Mouse (Mus musculus): ENCODE results near the gene Isy1. TPM values are rescaled to one million over a fixed set of nuclear protein-coding genes. Genes with fewer than 3 reads are reported as not detected.

Isy1 gene
- polyA plus RNA-seq (2012; rRNA removed), result 39.2 and 51.5 TPM in 2 replicates
- 39.1 and 41.8 TPM in 2 replicates for polyA plus RNA-seq (2014; fragmentation: Nextera tagmentation; extraction: Ambion mirVana)

- peak; percentile 95 for ATAC-seq (ENCODE audit: low FRiP score, low read depth)
- H3K9ac ChIP-seq (ENCODE audit: low read depth, low read length, severe bottlenecking), result peak within 1 kb of the TSS; percentile 79
- 0 out of 2 replicates have a peak, but pooled peaks have one; percentile 56 for TF ChIP-seq POLR2A (IDR thresholded peaks at IDR 0.05; ENCODE audit: borderline replicate concordance, extremely low read depth, insufficient read depth, insufficient read length)
- 0 out of 2 replicates have a peak, but pooled peaks cover 4% of the 10 kb centered on the region for H3K4me1 ChIP-seq (ENCODE audit: control insufficient read depth, insufficient read depth, low read length)
- DNase-seq (ENCODE audit: low spot score), result peak; percentile 97
- peak within 1 kb of the TSS; percentile 67 for H3K4me3 ChIP-seq (replicated peaks; ENCODE audit: low read length)
- WGBS, result 1% methylated on average over 46 of the region's 46 CpGs
- H3K36me3 ChIP-seq (ENCODE audit: control insufficient read depth, insufficient read depth, low read length), result peaks cover 44% of the 10 kb centered on the region
- peak within 1 kb of the TSS; percentile 92 for H3K27ac ChIP-seq (replicated peaks; ENCODE audit: low read depth, low read length)
- H3K9me3 ChIP-seq (ENCODE audit: control insufficient read depth, low read length), result no peaks in the 10 kb centered on the region
- peak within 1 kb of the TSS; percentile 90 for H3K4me2 ChIP-seq (replicated peaks; ENCODE audit: low read depth, low read length, severe bottlenecking)
- no peaks in the 10 kb centered on the region for H3K27me3 ChIP-seq (ENCODE audit: control insufficient read depth, insufficient read depth, low read length)
These were observed at the start of gene Isy1 for GRCm38 (mm10) chr6:87838551-87839197. Isy1 (minus strand) TSS chr6:87838798.

GRCm38 (mm10) chr6:87887594-87888233, 49.1 kb upstream of the Isy1 start, which contains the start of gene Copg1:
Copg1 (plus strand) TSS chr6:87887814.
- peak; percentile 89; the same call in 1 of the 2 replicates for TF ChIP-seq POLR2A (IDR thresholded peaks at IDR 0.05; ENCODE audit: borderline replicate concordance, extremely low read depth, insufficient read depth, insufficient read length)
- H3K27me3 ChIP-seq (ENCODE audit: control insufficient read depth, insufficient read depth, low read length), result no peaks in the 10 kb centered on the region
- peaks cover 36% of the 10 kb centered on the region for H3K36me3 ChIP-seq (ENCODE audit: control insufficient read depth, insufficient read depth, low read length)
- ATAC-seq (ENCODE audit: low FRiP score, low read depth), result peak; percentile 95
- H3K9me3 ChIP-seq (ENCODE audit: control insufficient read depth, low read length), result no peaks in the 10 kb centered on the region
- 0 out of 2 replicates have a peak, but pooled peaks cover 3% of the 10 kb centered on the region for H3K4me1 ChIP-seq (ENCODE audit: control insufficient read depth, insufficient read depth, low read length)
- H3K4me2 ChIP-seq (replicated peaks; ENCODE audit: low read depth, low read length, severe bottlenecking), result peak within 1 kb of the TSS; percentile 56
- peak within 1 kb of the TSS; percentile 85 for H3K9ac ChIP-seq (ENCODE audit: low read depth, low read length, severe bottlenecking)
- H3K4me3 ChIP-seq (replicated peaks; ENCODE audit: low read length), result peak within 1 kb of the TSS; percentile 73
- H3K27ac ChIP-seq (replicated peaks; ENCODE audit: low read depth, low read length), result peak within 1 kb of the TSS; percentile 74
- peak; percentile 99 for DNase-seq (ENCODE audit: low spot score)
- WGBS, result under 1% methylated on average over 31 of the region's 31 CpGs

DNA sequence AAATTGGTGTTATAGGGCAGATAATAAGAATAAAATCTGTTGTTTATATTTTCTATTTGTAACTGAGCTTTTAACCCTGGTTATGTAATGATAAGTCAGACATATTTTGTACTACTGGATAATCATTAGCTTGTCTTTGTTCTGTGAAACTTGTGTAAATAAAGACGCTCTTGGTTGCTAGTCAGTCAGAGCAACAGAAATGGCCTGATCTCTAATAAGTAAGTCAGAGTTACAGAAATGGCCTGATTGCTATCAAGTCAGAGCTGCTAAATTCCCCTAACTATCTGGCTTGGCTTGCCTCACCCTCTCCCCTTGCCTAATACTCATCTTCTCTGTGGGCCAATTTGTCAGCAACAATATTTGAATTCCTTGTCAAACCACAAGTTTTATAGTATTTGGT, 48.1 kb upstream of the Isy1 start:
- Histone ChIP-seq H3K4me2 (replicated peaks; ENCODE audit: low read depth, low read length, severe bottlenecking) (no peak overlapping the region), H3K36me3 (ENCODE audit: control insufficient read depth, insufficient read depth, low read length) (peaks cover 26% of the 10 kb centered on the region), H3K27me3 (ENCODE audit: control insufficient read depth, insufficient read depth, low read length) (no peaks in the 10 kb centered on the region), H3K9me3 (ENCODE audit: control insufficient read depth, low read length) (no peaks in the 10 kb centered on the region), H3K9ac (ENCODE audit: low read depth, low read length, severe bottlenecking) (no peak overlapping the region), H3K27ac (replicated peaks; ENCODE audit: low read depth, low read length) (no peak overlapping the region), H3K4me1 (ENCODE audit: control insufficient read depth, insufficient read depth, low read length) (0 out of 2 replicates have a peak, but pooled peaks cover 3% of the 10 kb centered on the region), H3K4me3 (replicated peaks; ENCODE audit: low read length) (no peak overlapping the region)
- DNase-seq (ENCODE audit: low spot score) (no peak), ATAC-seq (ENCODE audit: low FRiP score, low read depth) (no peak)
- no peak for TF ChIP-seq POLR2A (IDR thresholded peaks at IDR 0.05; ENCODE audit: borderline replicate concordance, extremely low read depth, insufficient read depth, insufficient read length)
- 97% methylated on average over 1 of the region's 1 CpGs for WGBS

GRCm38 (mm10) chr6:87882816-87883215, 44.2 kb upstream of the Isy1 start:
- no peak overlapping the region for H3K9ac ChIP-seq (ENCODE audit: low read depth, low read length, severe bottlenecking)
- DNase-seq (ENCODE audit: low spot score) (no peak), ATAC-seq (ENCODE audit: low FRiP score, low read depth) (no peak)
- no peak for TF ChIP-seq POLR2A (IDR thresholded peaks at IDR 0.05; ENCODE audit: borderline replicate concordance, extremely low read depth, insufficient read depth, insufficient read length)
- no peak overlapping the region for H3K4me2 ChIP-seq (replicated peaks; ENCODE audit: low read depth, low read length, severe bottlenecking)
- H3K4me3 ChIP-seq (replicated peaks; ENCODE audit: low read length), result no peak overlapping the region
- WGBS, result 55% methylated on average over 4 of the region's 4 CpGs
- no peak overlapping the region for H3K27ac ChIP-seq (replicated peaks; ENCODE audit: low read depth, low read length)
- H3K36me3 ChIP-seq (ENCODE audit: control insufficient read depth, insufficient read depth, low read length), result no peaks in the 10 kb centered on the region
- no peaks in the 10 kb centered on the region for H3K27me3 ChIP-seq (ENCODE audit: control insufficient read depth, insufficient read depth, low read length)
- H3K4me1 ChIP-seq (ENCODE audit: control insufficient read depth, insufficient read depth, low read length), result no peaks in the 10 kb centered on the region
- no peaks in the 10 kb centered on the region for H3K9me3 ChIP-seq (ENCODE audit: control insufficient read depth, low read length)

- Histone ChIP-seq H3K27me3 (ENCODE audit: control insufficient read depth, insufficient read depth, low read length) (no peaks in the 10 kb centered on the region), H3K36me3 (ENCODE audit: control insufficient read depth, insufficient read depth, low read length) (no peaks in the 10 kb centered on the region), H3K9me3 (ENCODE audit: control insufficient read depth, low read length) (no peaks in the 10 kb centered on the region), H3K4me1 (ENCODE audit: control insufficient read depth, insufficient read depth, low read length) (no peaks in the 10 kb centered on the region), H3K27ac (replicated peaks; ENCODE audit: low read depth, low read length) (no peak overlapping the region), H3K4me2 (replicated peaks; ENCODE audit: low read depth, low read length, severe bottlenecking) (no peak overlapping the region), H3K9ac (ENCODE audit: low read depth, low read length, severe bottlenecking) (no peak overlapping the region), H3K4me3 (replicated peaks; ENCODE audit: low read length) (no peak overlapping the region)
- TF ChIP-seq POLR2A (IDR thresholded peaks at IDR 0.05; ENCODE audit: borderline replicate concordance, extremely low read depth, insufficient read depth, insufficient read length), result no peak
- ATAC-seq (ENCODE audit: low FRiP score, low read depth) (no peak), DNase-seq (ENCODE audit: low spot score) (no peak)
- 72% methylated on average over 3 of the region's 3 CpGs for WGBS
These were observed 43.6 kb upstream of the Isy1 start for GRCm38 (mm10) chr6:87882221-87882620.

Measured in limb, embryonic 14.5 days (tissue).